Mouse (Mus musculus) forebrain, postnatal 0 days (tissue): ENCODE measurements around the gene Tatdn3. TPM values are rescaled to one million over a fixed set of nuclear protein-coding genes. Genes with fewer than 3 reads are reported as not detected.

ENCODE experiments used
- ATAC-seq: fragments of 200-750 bp; cut with Nextera tagmentation; 2 replicates; pipeline ENCODE4 v1.8.0; 2017; ENCODE audit warnings: mild to moderate bottlenecking, moderate library complexity
- DNase-seq: peaks from one replicate; pipeline ENCODE4 v3.0.0-alpha.2; 2015
- H3K27ac ChIP-seq: fragments of 300-500 bp; sonication (generic); 2 replicates; pipeline ENCODE4 v1.5.1; 2014; ENCODE audit warnings: low read depth, mild to moderate bottlenecking, antibody characterized with exemption, low read length, moderate library complexity, mixed read lengths
- H3K27me3 ChIP-seq: fragments of 300-500 bp; sonication (generic); 2 replicates; pipeline ENCODE4 v1.6.1; 2014; ENCODE audit warnings: mild to moderate bottlenecking, low read length, mixed read lengths; ENCODE audit not compliant: insufficient read depth
- H3K36me3 ChIP-seq: fragments of 300-500 bp; sonication (generic); 2 replicates; pipeline ENCODE4 v1.6.1; 2014; ENCODE audit warnings: mild to moderate bottlenecking, moderate library complexity; ENCODE audit not compliant: insufficient read depth
- H3K4me1 ChIP-seq: fragments of 300-500 bp; sonication (generic); 2 replicates; pipeline ENCODE4 v1.6.1; 2014; ENCODE audit warnings: antibody characterized with exemption; ENCODE audit not compliant: insufficient read depth
- H3K4me2 ChIP-seq: fragments of 300-500 bp; sonication (generic); 2 replicates; pipeline ENCODE4 v1.6.1; 2014; ENCODE audit warnings: low read depth, mild to moderate bottlenecking, moderate library complexity
- H3K4me3 ChIP-seq: fragments of 300-500 bp; sonication (generic); 2 replicates; pipeline ENCODE4 v1.5.1; 2014; ENCODE audit warnings: low read depth, low read length, mixed read lengths
- H3K9ac ChIP-seq: fragments of 300-500 bp; sonication (generic); 2 replicates; pipeline ENCODE4 v1.6.1; 2014; ENCODE audit warnings: mild to moderate bottlenecking
- H3K9me3 ChIP-seq: fragments of 300-500 bp; sonication (generic); 2 replicates; pipeline ENCODE4 v1.6.1; 2016; ENCODE audit warnings: low read length
- CTCF ChIP-seq: sonication (generic); IDR thresholded peaks from 2 replicates; pipeline ENCODE4 v1.5.1; 2016; ENCODE audit warnings: antibody characterized with exemption, control low read depth, low read depth
- WGBS: fragments of 180-500 bp; shearing (Covaris S2); extraction: QIAGEN DNeasy Blood & Tissue Kit; methylation state at CpG from one replicate; pipeline ENCODE4 v1.1.7; 2014; 5-methylcytosine and 5-hydroxymethylcytosine counted together
- polyA plus RNA-seq: library from polyadenylated mRNA; unstranded; fragments of >200 nt; fragmentation: Nextera tagmentation; extraction: Ambion mirVana; gene quantifications from 2 replicates; pipeline ENCODE4 v1.2.1, GENCODE M21; 2015
- total RNA-seq: library from RNA; depleted of rRNA; stranded (reverse); fragments of >200 nt; gene quantifications from 2 replicates; pipeline ENCODE4 v1.2.3, GENCODE M21; 2014

Gene Tatdn3
- total and polyA plus RNA-seq, 2 experiments from 2014 or later, result 13.2 to 23.0 TPM

- no peak overlapping the region for H3K9ac ChIP-seq
- H3K36me3 ChIP-seq, result 0 out of 2 replicates have a peak, but pooled peaks cover 2% of the 10 kb centered on the region
- WGBS, result 63% methylated on average over 10 of the region's 10 CpGs
Observed at GRCm38 (mm10) chr1:191075199-191075883, 12.6 kb upstream of the Tatdn3 start.

GRCm38 (mm10) chr1:191073486-191073885, 10.8 kb upstream of the Tatdn3 start:
- 93% methylated on average over 4 of the region's 4 CpGs for WGBS
- H3K9ac ChIP-seq, result no peak overlapping the region
- no peaks in the 10 kb centered on the region for H3K27me3 ChIP-seq
- H3K4me2 ChIP-seq, result no peak overlapping the region
- H3K27ac ChIP-seq, result no peak overlapping the region
- no peak for TF ChIP-seq CTCF
- no peaks in the 10 kb centered on the region for H3K9me3 ChIP-seq
- H3K4me1 ChIP-seq, result no peaks in the 10 kb centered on the region
- 0 out of 2 replicates have a peak, but pooled peaks cover 4% of the 10 kb centered on the region for H3K36me3 ChIP-seq
- no peak for DNase-seq
- no peak overlapping the region for H3K4me3 ChIP-seq
- no peak for ATAC-seq

More at GRCm38 (mm10) chr1:191075199-191075883, 12.6 kb upstream of the Tatdn3 start:
- ATAC-seq (peak; percentile 48; the same call in 1 of the 2 replicates), DNase-seq (peak; percentile 79)
- peak; percentile 81 for TF ChIP-seq CTCF
- Histone ChIP-seq H3K4me3 (no peak overlapping the region), H3K27me3 (no peaks in the 10 kb centered on the region), H3K9me3 (no peaks in the 10 kb centered on the region), H3K27ac (no peak overlapping the region), H3K4me1 (no peaks in the 10 kb centered on the region), H3K4me2 (no peak overlapping the region)

DNA sequence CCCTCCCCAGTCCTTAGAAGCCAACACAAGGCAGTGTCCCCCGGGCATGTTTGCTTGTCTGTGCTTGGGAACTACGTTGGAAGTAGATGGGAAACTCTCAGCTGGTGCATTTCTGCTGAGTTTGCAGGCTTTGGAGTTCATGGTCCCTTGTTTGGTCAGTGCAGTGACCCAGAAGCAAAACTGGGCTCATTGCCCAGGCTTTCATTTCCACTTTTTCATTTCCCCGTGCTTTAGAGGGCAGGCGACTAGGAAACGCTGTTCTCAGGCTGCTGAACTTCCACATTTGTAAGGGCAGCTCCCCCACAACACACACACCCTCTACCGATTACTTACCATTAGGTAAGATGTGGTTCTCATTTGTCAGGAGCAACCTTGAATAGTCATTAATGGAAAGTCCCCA, 10.3 kb upstream of the Tatdn3 start:
- ATAC-seq, result no peak
- no peak overlapping the region for H3K4me3 ChIP-seq
- H3K4me1 ChIP-seq, result no peaks in the 10 kb centered on the region
- H3K4me2 ChIP-seq, result no peak overlapping the region
- H3K9me3 ChIP-seq, result no peaks in the 10 kb centered on the region
- 0 out of 2 replicates have a peak, but pooled peaks cover 4% of the 10 kb centered on the region for H3K36me3 ChIP-seq
- TF ChIP-seq CTCF, result no peak
- H3K27me3 ChIP-seq, result no peaks in the 10 kb centered on the region
- DNase-seq, result no peak
- no peak overlapping the region for H3K9ac ChIP-seq
- H3K27ac ChIP-seq, result no peak overlapping the region
- 55% methylated on average over 6 of the region's 6 CpGs for WGBS

- Histone ChIP-seq H3K36me3 (0 out of 2 replicates have a peak, but pooled peaks cover 4% of the 10 kb centered on the region), H3K4me1 (no peaks in the 10 kb centered on the region), H3K27me3 (no peaks in the 10 kb centered on the region), H3K4me2 (no peak overlapping the region), H3K4me3 (no peak overlapping the region), H3K9me3 (no peaks in the 10 kb centered on the region), H3K9ac (no peak overlapping the region), H3K27ac (no peak overlapping the region)
- no peak for ATAC-seq
- no peak for TF ChIP-seq CTCF
- DNase-seq, result no peak
- WGBS, result 92% methylated on average over 16 of the region's 16 CpGs
Observed at GRCm38 (mm10) chr1:191072329-191072913, 9.7 kb upstream of the Tatdn3 start.

DNA sequence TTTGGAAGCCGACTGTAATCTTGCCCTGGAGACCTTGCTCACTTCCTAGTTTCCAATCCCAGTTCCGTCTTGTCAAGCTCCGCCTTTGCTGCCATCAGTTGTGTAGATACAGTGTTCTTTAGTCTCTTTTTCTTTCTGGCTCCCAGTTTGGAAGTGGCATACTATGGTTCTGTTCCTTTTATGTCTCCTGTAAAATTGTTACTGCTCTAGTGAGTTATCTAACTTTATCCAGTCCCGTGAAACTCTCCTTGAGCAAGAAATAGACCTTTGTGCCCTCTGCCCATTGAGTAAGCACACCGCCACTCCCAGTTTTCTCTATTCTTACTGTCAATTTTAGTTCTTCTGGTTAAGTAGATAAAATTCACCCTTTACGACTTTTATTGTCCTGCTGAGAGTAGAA, 8.9 kb upstream of the Tatdn3 start:
- Histone ChIP-seq H3K27ac (no peak overlapping the region), H3K4me1 (no peaks in the 10 kb centered on the region), H3K4me3 (no peak overlapping the region), H3K36me3 (0 out of 2 replicates have a peak, but pooled peaks cover 4% of the 10 kb centered on the region), H3K4me2 (no peak overlapping the region), H3K9ac (no peak overlapping the region), H3K27me3 (no peaks in the 10 kb centered on the region), H3K9me3 (no peaks in the 10 kb centered on the region)
- ATAC-seq (no peak), DNase-seq (no peak)
- TF ChIP-seq CTCF, result no peak
- 91% methylated on average over 6 of the region's 6 CpGs for WGBS

- Histone ChIP-seq H3K9me3 (no peaks in the 10 kb centered on the region), H3K9ac (no peak overlapping the region), H3K27me3 (no peaks in the 10 kb centered on the region), H3K4me1 (no peaks in the 10 kb centered on the region), H3K36me3 (0 out of 2 replicates have a peak, but pooled peaks cover 4% of the 10 kb centered on the region), H3K4me3 (no peak overlapping the region), H3K4me2 (no peak overlapping the region), H3K27ac (no peak overlapping the region)
- DNase-seq (no peak), ATAC-seq (no peak)
- TF ChIP-seq CTCF, result no peak
- whole genome bisulfite sequencing, result 87% methylated on average over 4 of the region's 4 CpGs
Observed at GRCm38 (mm10) chr1:191070259-191070658, 7.5 kb upstream of the Tatdn3 start.

DNA sequence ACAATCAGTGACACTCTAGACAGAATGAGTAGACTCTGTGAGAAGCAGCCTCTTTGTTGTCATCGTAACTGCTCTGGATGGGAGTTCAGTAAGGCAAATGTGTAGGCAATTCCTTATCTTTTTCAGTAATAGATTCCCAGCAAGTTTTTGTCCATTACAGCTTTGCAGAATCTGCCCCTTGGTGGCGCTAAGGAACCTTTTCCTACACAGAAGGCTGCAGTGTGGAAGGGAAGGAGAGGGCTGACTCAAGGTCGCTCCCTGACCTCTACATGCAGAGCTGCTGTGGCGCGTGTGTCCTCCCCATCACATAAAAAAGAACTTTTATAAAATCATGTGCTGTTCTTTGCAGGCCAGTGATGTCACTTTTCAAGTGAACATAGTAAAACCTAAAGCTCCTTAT, 5.6 kb upstream of the Tatdn3 start:
- H3K27me3 ChIP-seq, result no peaks in the 10 kb centered on the region
- H3K27ac ChIP-seq, result no peak overlapping the region
- no peak overlapping the region for H3K4me2 ChIP-seq
- no peaks in the 10 kb centered on the region; the same call in 1 of the 2 replicates for H3K4me1 ChIP-seq
- H3K36me3 ChIP-seq, result 0 out of 2 replicates have a peak, but pooled peaks cover 4% of the 10 kb centered on the region
- no peak for ATAC-seq
- no peak overlapping the region for H3K4me3 ChIP-seq
- H3K9ac ChIP-seq, result no peak overlapping the region
- DNase-seq, result no peak
- peak; percentile 44 for TF ChIP-seq CTCF
- 80% methylated on average over 5 of the region's 5 CpGs for WGBS
- H3K9me3 ChIP-seq, result no peaks in the 10 kb centered on the region
